Mouse (Mus musculus): ENCODE measurements around the gene Lancl2.

Gene Lancl2

DNA sequence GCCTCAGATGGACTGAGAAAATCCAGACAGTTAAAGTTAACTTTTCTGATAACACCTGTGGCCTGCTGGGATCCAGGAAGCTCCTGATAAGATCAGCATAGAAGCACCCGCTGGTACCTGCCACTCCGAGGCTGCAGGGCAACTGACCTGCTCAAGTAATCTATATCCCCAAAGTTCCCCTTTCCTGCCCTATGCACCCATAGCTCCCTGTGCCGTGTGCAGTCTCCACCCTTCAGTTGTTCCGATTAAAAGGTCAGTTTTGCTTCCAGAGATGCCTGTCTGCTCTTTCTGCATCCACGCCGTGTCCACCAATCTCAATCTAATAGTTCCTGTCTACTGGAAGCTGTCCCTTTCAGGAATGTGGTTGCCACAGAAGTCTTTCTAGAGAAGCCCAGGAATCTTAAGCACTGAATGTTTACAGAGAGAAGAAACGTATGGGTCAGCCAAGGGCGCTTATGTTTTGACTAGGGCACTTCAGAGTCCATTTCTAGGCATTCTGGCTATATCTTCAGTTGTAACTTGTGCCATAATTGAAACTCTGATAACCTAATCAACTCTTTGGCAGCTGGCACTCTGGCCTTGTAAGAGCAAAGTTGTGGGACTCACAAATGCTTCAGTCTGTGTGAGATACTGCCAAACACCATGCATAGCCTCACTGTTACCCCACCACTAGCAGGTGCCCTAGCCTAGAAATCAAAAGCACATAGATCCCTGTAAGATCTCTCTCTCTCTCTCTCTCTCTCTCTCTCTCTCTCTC is 65.0 kb downstream of the Lancl2 start:
- in situ Hi-C loops (cut with MboI, MseI): no loop called here

DNA sequence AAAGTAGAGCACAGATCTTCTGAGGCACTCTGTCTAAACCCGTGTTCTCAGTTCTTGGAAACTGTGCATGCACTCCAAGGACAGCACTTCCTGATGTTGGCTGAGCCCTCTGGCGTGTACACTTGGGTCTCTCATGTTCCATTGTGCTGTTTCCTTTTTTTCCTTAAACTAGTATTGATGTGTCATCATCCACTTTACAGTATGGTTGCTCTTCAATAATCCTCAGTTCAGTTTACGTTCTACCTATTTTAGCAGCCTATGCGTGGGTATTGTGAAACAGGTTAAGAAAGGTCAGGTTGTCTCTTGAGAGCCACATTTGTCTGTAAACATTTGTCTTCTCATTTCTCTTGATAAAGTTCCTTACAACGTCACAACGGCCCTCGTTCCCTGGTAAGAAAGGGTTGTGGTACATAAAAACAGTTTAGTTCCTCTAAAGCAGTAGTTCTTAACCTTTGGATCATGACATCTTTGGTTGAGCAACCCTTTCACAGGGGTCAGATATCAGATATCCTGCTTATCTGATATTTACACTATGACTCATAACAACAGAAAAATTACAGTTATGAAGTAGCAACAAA is 66.7 kb downstream of the Lancl2 start:
- in situ Hi-C loops (cut with MboI, MseI): no loop called here

DNA sequence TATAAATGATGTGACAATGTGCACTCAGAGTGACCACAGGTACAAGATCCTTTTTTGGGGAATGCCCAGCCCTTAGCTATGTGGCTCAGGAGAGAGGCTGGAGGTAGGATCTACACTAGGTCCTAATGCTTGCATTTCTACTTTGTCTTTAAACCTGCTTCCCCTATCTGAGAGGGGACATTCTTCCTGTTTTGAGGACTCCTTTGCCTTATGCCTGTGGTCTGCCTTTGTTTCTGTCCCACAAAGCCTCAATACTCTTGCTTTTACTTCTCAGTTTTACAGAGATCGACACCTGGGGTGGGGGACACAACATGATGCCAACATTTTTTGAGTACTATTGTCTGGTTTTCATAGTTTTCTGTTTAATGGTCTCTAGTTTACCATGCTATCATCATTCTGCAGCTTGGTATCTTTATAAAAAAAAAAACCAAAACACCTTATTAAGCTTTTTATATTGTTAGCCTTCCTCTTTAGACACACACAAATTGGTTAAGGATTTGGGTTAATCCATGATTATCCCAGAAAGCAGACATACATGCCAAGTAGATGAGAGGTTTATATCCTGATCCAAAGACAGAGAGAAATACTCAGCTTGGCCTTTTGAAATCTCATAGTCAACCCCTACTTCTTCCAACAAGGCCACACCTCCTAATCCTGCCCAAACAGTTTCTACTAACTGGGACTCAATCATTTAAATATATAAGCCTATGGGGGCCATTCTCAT is 68.3 kb downstream of the Lancl2 start:
- in situ Hi-C loops (cut with MboI, MseI): no loop called here

DNA sequence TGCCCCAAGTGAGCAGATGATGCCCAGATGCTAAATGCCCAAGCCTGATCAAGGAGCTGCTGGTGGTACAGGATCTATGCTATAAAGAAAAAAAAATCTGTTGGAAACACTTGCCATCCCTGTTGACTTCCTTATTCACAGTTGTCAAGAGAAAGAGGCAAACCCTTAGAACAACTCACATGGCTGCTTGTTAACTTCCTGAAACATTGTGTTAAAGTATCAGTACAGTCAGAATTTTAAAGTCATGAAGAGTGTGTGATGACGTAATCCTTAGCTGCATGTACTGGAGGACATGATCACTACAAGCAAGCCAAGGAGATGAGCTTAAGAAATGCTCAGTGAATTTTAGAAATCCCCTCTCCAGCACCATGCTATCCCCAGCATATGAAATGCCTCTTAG is 71.5 kb downstream of the Lancl2 start:
- in situ Hi-C loops (cut with MboI, MseI): no loop called here

DNA sequence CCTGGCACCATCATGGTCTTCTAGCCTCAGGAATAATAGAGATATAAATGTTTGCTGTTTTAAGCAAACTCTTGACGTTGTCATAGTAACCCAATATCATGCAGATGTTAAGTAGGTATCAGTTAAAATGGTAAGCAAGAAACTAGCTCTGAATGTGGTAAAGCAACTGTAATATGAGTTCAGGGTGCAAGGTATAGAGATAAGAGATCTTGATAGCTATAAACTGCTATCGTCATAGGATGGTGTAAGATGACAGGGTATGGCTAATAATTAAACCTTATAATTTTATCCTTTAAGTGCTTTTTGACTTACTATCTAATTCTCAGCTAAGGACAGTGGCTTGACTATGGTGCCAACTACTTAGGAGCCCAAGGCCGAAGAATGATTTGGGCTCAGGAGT is 78.0 kb downstream of the Lancl2 start:
- in situ Hi-C loops (cut with MboI, MseI): no loop called here

DNA sequence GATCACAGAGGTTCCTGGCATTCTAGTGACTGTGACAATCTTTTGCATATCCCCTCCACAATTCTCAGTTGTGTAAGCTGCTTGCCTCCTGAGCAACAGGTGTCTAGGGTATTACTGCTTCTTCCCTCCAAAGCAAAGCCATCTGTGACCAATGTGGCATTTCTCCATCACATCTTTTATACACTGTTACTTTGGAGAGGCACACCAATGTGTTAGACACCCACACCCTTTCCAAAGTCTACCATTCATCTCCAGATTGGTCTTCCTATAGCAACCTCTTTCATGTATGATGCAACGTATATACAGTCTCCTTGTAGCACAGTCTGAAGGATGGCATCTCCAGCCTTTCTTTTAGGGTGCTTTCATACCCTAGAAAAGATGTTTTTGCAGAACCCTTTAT is 80.3 kb downstream of the Lancl2 start:
- in situ Hi-C loops (cut with MboI, MseI): no loop called here

DNA sequence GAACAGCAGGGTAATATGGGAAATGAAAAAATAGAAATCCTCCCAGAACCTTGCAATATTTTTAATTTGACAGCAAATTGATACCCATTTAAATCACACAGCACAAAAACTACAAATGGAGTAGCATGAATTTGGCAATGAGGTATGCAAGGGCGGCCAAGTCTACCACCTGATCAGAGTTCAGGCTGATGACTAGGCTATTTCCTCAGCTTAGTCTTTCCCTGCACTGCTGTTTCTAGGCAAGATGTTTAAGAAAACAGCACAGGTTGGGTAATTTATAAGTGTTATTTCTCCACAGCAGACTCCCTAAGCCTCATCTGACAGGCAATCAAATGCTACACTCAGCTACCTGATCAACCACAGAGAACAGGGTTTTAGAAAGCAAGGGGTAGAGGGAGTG is 81.9 kb downstream of the Lancl2 start:
- in situ Hi-C loops (cut with MboI, MseI): no loop called here

DNA sequence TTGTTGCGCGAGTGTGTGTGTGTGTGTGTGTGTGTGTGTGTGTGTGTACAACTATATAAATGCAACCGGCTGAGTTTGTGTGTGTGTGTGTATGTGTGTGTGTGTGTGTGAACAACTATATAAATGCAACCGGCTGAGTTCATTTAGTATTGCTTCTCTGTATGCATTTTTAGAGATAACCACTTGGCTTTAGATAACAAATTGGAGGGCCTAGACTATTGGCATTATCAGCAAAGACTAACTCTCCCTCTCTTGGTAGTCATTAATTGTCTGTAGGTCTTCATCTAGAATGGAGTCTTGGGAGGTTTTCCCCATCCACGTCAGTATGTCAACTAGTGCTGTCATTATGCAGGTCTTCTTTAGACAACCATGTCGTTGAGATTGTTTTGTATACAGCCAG is 85.0 kb downstream of the Lancl2 start:
- in situ Hi-C loops (cut with MboI, MseI): no loop called here

All from T-helper 1 cell (primary cell).